Mouse (Mus musculus) olfactory bulb, adult 2 months (tissue): ENCODE results near the gene Nkd1.

ENCODE experiments used
- CTCF ChIP-seq: fragments of 200-500 bp; IDR thresholded peaks from 2 replicates; pipeline ENCODE4 v1.5.1; 2012; ENCODE audit warnings: low read depth, mild to moderate bottlenecking, low read length, moderate library complexity; ENCODE audit not compliant: insufficient read depth
- POLR2A ChIP-seq: fragments of 200-500 bp; IDR thresholded peaks from 2 replicates; pipeline ENCODE4 v1.6.1; 2012; ENCODE audit warnings: mild to moderate bottlenecking, low read depth, low read length, moderate library complexity; ENCODE audit not compliant: insufficient read depth

GRCm38 (mm10) chr8:88571434-88572184 is 50.5 kb downstream of the Nkd1 start:
- TF ChIP-seq POLR2A (no peak), CTCF (no peak)
